Mouse (Mus musculus): ENCODE results near the gene Ckmt1. TPM values are rescaled to one million over a fixed set of nuclear protein-coding genes. Genes with fewer than 3 reads are reported as not detected.
A peak's percentile ranks its signal among the peaks of the same experiment; 100 is the strongest.

Ckmt1 gene
- 54.0 and 60.8 TPM in 2 replicates for polyA plus RNA-seq (2015; fragmentation: Nextera tagmentation; extraction: Ambion mirVana)

- H3K27ac ChIP-seq (replicated peaks), result peak within 1 kb of the TSS; percentile 49
Measured at GRCm38 (mm10) chr2:121357494-121357893, at the start of gene Ckmt1. TSS of gene Ckmt1 (plus strand) at chr2:121357714.

GRCm38 (mm10) chr2:121308997-121309416 is 48.5 kb upstream of the Ckmt1 start:
- Histone ChIP-seq H3K27ac (replicated peaks) (no peak overlapping the region), H3K9me3 (no peaks in the 10 kb centered on the region), H3K36me3 (peaks cover 70% of the 10 kb centered on the region), H3K4me1 (replicated peaks) (peaks cover 4% of the 10 kb centered on the region; the same call in 1 of the 2 replicates), H3K4me2 (peak overlapping the region; percentile 11; the same call in 1 of the 2 replicates), H3K27me3 (no peaks in the 10 kb centered on the region), H3K4me3 (no peak overlapping the region), H3K9ac (no peak overlapping the region)
- WGBS, result 41% methylated on average over 5 of the region's 5 CpGs
- ATAC-seq (ENCODE audit: low read depth), result no peak

More at GRCm38 (mm10) chr2:121357494-121357893, at the start of gene Ckmt1:
- no peaks in the 10 kb centered on the region for H3K36me3 ChIP-seq
- peak within 1 kb of the TSS; percentile 53 for H3K4me2 ChIP-seq
- WGBS, result 62% methylated on average over 5 of the region's 5 CpGs
- peaks cover 54% of the 10 kb centered on the region for H3K27me3 ChIP-seq
- ATAC-seq (ENCODE audit: low read depth), result no peak
- peak within 1 kb of the TSS; percentile 72 for H3K9ac ChIP-seq
- H3K4me1 ChIP-seq (replicated peaks), result peaks cover 31% of the 10 kb centered on the region
- H3K4me3 ChIP-seq, result peak within 1 kb of the TSS; percentile 44
- H3K9me3 ChIP-seq, result no peaks in the 10 kb centered on the region

DNA sequence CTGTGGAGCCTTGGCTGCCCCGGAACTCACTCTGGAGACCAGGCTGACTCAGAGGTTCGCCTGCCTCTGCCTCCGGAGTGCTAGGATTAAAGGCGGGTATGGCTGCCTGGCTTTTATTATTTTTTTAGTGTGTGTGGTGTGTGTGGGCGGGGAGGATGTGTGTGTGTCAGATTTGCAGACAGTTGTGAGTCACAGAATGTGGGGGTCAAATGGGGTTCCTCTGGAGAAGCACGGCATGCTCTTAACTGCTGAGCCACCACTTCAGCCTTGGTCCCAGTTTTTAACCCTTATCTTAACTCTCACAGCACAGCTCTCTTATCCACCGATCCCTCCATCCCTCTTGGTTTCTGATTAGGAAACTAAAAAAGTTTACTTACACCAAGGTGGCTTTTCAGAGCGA is 41.2 kb upstream of the Ckmt1 start:
- peaks cover 39% of the 10 kb centered on the region for H3K36me3 ChIP-seq
- H3K27ac ChIP-seq (replicated peaks), result no peak overlapping the region
- H3K4me1 ChIP-seq (replicated peaks), result no peaks in the 10 kb centered on the region
- no peak for ATAC-seq (ENCODE audit: low read depth)
- no peak overlapping the region for H3K4me2 ChIP-seq
- no peaks in the 10 kb centered on the region for H3K9me3 ChIP-seq
- WGBS, result 87% methylated on average over 8 of the region's 8 CpGs
- H3K27me3 ChIP-seq, result no peaks in the 10 kb centered on the region
- H3K4me3 ChIP-seq, result no peak overlapping the region
- H3K9ac ChIP-seq, result no peak overlapping the region

GRCm38 (mm10) chr2:121323041-121323440 is 34.5 kb upstream of the Ckmt1 start:
- H3K9ac ChIP-seq, result no peak overlapping the region
- WGBS, result 91% methylated on average over 10 of the region's 10 CpGs
- H3K36me3 ChIP-seq, result peaks cover 42% of the 10 kb centered on the region
- H3K4me2 ChIP-seq, result no peak overlapping the region
- ATAC-seq (ENCODE audit: low read depth), result no peak
- H3K9me3 ChIP-seq, result no peaks in the 10 kb centered on the region
- no peaks in the 10 kb centered on the region for H3K4me1 ChIP-seq (replicated peaks)
- H3K27me3 ChIP-seq, result no peaks in the 10 kb centered on the region
- no peak overlapping the region for H3K4me3 ChIP-seq
- H3K27ac ChIP-seq (replicated peaks), result no peak overlapping the region

DNA sequence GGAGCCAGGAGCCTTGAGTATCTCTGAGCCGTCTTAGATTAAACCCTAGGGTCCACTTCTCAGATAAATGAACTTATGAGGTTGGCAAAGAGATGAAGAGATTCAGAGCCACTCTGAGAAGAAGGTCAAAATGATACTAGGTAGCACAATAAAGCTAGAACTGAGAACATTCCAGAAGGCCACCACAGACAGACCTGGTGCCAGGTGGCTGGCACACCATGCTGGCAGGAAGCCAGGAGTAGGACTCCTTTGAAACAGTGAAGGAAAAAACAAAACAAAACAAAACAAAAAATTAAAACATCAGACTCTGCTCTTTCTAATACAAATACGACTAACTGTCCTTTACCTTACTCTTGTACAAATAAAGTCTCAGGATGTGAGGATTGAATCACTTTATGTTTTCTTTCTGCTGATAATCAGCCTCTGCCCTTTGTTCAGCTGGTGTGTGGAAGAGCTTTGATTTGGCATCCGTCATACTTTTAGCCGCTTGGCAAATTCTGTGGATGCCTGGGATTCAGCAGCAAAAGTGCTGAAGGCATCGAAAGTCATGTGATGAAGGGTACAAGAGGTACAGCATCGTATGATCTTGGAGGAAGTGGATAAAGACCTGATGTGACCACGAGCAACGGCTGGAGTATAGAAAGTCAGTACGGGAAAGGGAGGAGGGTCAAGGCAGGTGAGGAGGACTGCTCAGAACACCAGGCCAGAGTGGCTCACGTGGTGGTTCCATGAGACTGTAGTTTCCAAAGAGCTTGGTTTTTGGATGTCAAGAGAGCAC is 33.6 kb upstream of the Ckmt1 start:
- WGBS, result 88% methylated on average over 10 of the region's 10 CpGs
- Histone ChIP-seq H3K9ac (no peak overlapping the region), H3K27ac (replicated peaks) (no peak overlapping the region), H3K4me2 (no peak overlapping the region), H3K9me3 (no peaks in the 10 kb centered on the region), H3K4me3 (no peak overlapping the region), H3K27me3 (no peaks in the 10 kb centered on the region), H3K4me1 (replicated peaks) (no peaks in the 10 kb centered on the region), H3K36me3 (peaks cover 44% of the 10 kb centered on the region)
- no peak for ATAC-seq (ENCODE audit: low read depth)

DNA sequence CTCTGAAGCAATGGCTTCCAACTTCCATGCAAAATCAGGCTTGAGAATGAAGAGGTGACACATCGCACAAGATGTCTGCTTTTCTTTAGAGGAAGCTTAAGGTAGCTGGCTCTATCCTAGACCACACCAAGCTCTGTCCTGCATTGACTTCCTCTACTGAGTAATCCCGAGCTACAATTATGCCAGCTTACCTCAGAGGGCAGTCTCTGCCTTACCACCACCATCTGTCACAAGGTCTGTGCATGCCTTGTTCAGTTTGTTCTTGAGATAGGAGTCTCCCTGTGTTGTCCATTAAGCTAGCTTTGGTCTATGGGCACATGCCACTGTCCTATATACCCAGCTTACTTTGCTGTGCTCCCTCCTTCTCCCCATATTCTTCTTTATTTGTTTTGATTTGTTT is 28.0 kb upstream of the Ckmt1 start:
- WGBS, result 95% methylated on average over 2 of the region's 2 CpGs
- Histone ChIP-seq H3K36me3 (peaks cover 62% of the 10 kb centered on the region), H3K27me3 (no peaks in the 10 kb centered on the region), H3K4me3 (no peak overlapping the region), H3K4me2 (no peak overlapping the region), H3K9ac (no peak overlapping the region), H3K9me3 (no peaks in the 10 kb centered on the region), H3K4me1 (replicated peaks) (no peaks in the 10 kb centered on the region), H3K27ac (replicated peaks) (no peak overlapping the region)
- no peak for ATAC-seq (ENCODE audit: low read depth)

DNA sequence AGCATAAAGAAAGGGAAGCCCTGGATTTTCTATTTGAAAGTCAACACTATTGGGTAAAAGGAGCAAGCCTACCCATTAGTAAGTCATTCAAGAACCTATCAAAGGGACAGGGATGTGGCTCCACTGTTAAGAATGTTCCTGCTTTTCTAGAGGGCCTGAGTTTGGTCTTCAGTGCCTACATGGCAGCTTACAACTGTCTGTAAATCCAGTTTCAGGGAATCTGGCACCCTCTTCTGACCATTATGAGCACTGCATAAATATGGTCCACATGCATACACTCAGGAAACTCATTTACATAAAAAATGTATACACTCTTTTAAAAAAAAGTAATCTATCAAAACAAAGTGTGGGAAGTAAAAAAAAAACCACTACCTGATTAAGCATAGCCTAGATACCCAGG is 18.5 kb upstream of the Ckmt1 start:
- H3K27me3 ChIP-seq, result no peaks in the 10 kb centered on the region
- no peak for ATAC-seq (ENCODE audit: low read depth)
- H3K9me3 ChIP-seq, result no peaks in the 10 kb centered on the region
- H3K4me2 ChIP-seq, result no peak overlapping the region
- H3K9ac ChIP-seq, result no peak overlapping the region
- no peak overlapping the region for H3K4me3 ChIP-seq
- peaks cover 64% of the 10 kb centered on the region for H3K36me3 ChIP-seq
- no peaks in the 10 kb centered on the region for H3K4me1 ChIP-seq (replicated peaks)
- no peak overlapping the region for H3K27ac ChIP-seq (replicated peaks)

GRCm38 (mm10) chr2:121353156-121353555 is 4.4 kb upstream of the Ckmt1 start:
- Histone ChIP-seq H3K4me1 (replicated peaks) (peaks cover 15% of the 10 kb centered on the region), H3K27ac (replicated peaks) (no peak overlapping the region), H3K9ac (no peak overlapping the region), H3K27me3 (peaks cover 25% of the 10 kb centered on the region), H3K4me3 (no peak overlapping the region), H3K36me3 (peaks cover 20% of the 10 kb centered on the region), H3K9me3 (no peaks in the 10 kb centered on the region), H3K4me2 (no peak overlapping the region)
- no peak for ATAC-seq (ENCODE audit: low read depth)
- WGBS, result 77% methylated on average over 8 of the region's 8 CpGs

DNA sequence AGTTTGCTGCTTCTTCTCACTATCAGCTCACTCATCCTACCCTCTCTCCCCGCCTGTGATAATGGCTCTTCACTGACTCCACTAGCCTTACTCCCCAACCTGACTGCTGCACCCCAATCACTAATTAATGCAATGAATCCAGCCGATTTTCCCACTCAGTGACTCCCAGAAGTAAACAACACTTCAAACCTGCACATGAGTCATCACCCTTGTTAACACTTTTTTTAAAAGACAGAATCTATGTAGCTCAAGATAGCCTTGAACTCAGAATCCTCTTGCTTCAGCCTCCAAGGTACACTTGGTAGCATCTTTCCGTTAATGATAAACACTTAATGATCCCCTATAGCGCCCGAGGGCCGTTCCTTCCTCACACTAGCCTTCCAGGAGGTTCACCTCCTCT is 3.1 kb upstream of the Ckmt1 start:
- H3K4me3 ChIP-seq, result peak overlapping the region; percentile 69
- peaks cover 36% of the 10 kb centered on the region for H3K27me3 ChIP-seq
- H3K27ac ChIP-seq (replicated peaks), result peak overlapping the region; percentile 92
- no peaks in the 10 kb centered on the region for H3K9me3 ChIP-seq
- WGBS, result 4% methylated on average over 6 of the region's 6 CpGs
- H3K4me1 ChIP-seq (replicated peaks), result peaks cover 27% of the 10 kb centered on the region
- ATAC-seq (ENCODE audit: low read depth), result no peak
- peak overlapping the region; percentile 72 for H3K4me2 ChIP-seq
- H3K9ac ChIP-seq, result peak overlapping the region; percentile 88
- H3K36me3 ChIP-seq, result peaks cover 10% of the 10 kb centered on the region

GRCm38 (mm10) chr2:121354820-121355592 is 2.5 kb upstream of the Ckmt1 start, which contains the start of gene Ppip5k1:
TSS of gene Ppip5k1 (minus strand) at chr2:121355396.
- ATAC-seq (ENCODE audit: low read depth), result peak; percentile 96
- Histone ChIP-seq H3K9me3 (no peaks in the 10 kb centered on the region), H3K27me3 (peaks cover 43% of the 10 kb centered on the region), H3K36me3 (peaks cover 4% of the 10 kb centered on the region; the same call in 1 of the 2 replicates), H3K4me1 (replicated peaks) (peaks cover 31% of the 10 kb centered on the region), H3K4me2 (peak within 1 kb of the TSS; percentile 72), H3K9ac (peak within 1 kb of the TSS; percentile 88), H3K27ac (replicated peaks) (peak within 1 kb of the TSS; percentile 92), H3K4me3 (peak within 1 kb of the TSS; percentile 69)
- WGBS, result under 1% methylated on average over 58 of the region's 58 CpGs

DNA sequence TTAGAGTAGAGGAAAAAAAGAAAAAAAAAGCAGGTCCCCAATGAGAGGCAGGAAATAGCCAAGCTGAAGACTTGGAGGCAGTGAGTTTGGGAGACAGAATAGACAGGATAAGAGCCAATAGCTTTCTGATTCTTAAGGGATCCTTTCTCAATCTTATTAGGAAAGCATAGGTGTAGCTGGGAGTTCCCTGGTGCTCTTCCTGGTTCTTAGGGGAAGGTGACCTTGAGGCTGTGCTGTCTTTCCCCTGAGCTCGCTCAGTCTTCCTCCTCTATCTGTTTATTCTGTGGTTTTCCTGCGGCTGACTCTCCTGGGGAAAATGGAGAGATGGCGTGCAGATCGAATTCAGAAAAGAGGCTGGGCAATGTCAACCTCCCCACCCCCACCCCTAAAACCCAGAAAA is 447 bp downstream of the Ckmt1 start:
- no peaks in the 10 kb centered on the region for H3K9me3 ChIP-seq
- 1% methylated on average over 4 of the region's 4 CpGs for WGBS

GRCm38 (mm10) chr2:121358381-121358780 is 867 bp downstream of the Ckmt1 start:
- H3K27me3 ChIP-seq, result peaks cover 54% of the 10 kb centered on the region
- H3K36me3 ChIP-seq, result no peaks in the 10 kb centered on the region
- H3K4me3 ChIP-seq, result peak overlapping the region; percentile 44
- peak; percentile 70 for ATAC-seq (ENCODE audit: low read depth)
- H3K4me1 ChIP-seq (replicated peaks), result peaks cover 31% of the 10 kb centered on the region
- 1% methylated on average over 16 of the region's 16 CpGs for WGBS
- H3K9ac ChIP-seq, result peak overlapping the region; percentile 72
- peak overlapping the region; percentile 49 for H3K27ac ChIP-seq (replicated peaks)
- H3K9me3 ChIP-seq, result no peaks in the 10 kb centered on the region
- H3K4me2 ChIP-seq, result peak overlapping the region; percentile 53

More for the DNA sequence above, 447 bp downstream of the Ckmt1 start:
- Histone ChIP-seq H3K4me3 (peak overlapping the region; percentile 44), H3K4me1 (replicated peaks) (peaks cover 31% of the 10 kb centered on the region), H3K27me3 (peaks cover 54% of the 10 kb centered on the region), H3K36me3 (no peaks in the 10 kb centered on the region), H3K4me2 (peak overlapping the region; percentile 53), H3K27ac (replicated peaks) (0 out of 2 replicates have a peak overlapping the region, but pooled peaks have one; percentile 49), H3K9ac (peak overlapping the region; percentile 72)
- no peak for ATAC-seq (ENCODE audit: low read depth)
